Mouse (Mus musculus) stomach, embryonic 15.5 days (tissue): ENCODE measurements around the gene Wiz. TPM values are rescaled to one million over a fixed set of nuclear protein-coding genes. Genes with fewer than 3 reads are reported as not detected.
A peak's percentile ranks its signal among the peaks of the same experiment; 100 is the strongest.

Source experiments
- ATAC-seq: fragments of 200-750 bp; cut with Nextera tagmentation; 2 replicates; pipeline ENCODE4 v1.8.0; 2017; ENCODE audit warnings: low read depth, moderate number of reproducible peaks, moderate TSS enrichment; ENCODE audit not compliant: insufficient read depth, low FRiP score
- H3K27ac ChIP-seq: fragments of 300-500 bp; sonication (generic); 2 replicates; pipeline ENCODE4 v1.5.1; 2015; ENCODE audit warnings: mild to moderate bottlenecking, inconsistent platforms
- H3K27me3 ChIP-seq: fragments of 300-500 bp; sonication (generic); replicated peaks from 2 replicates; pipeline ENCODE4 v1.6.1; 2015; ENCODE audit warnings: inconsistent platforms
- H3K36me3 ChIP-seq: fragments of 300-500 bp; sonication (generic); 2 replicates; pipeline ENCODE4 v1.6.1; 2015; ENCODE audit warnings: inconsistent platforms
- H3K4me1 ChIP-seq: fragments of 300-500 bp; sonication (generic); 2 replicates; pipeline ENCODE4 v1.6.1; 2015; ENCODE audit warnings: inconsistent platforms
- H3K4me2 ChIP-seq: fragments of 300-500 bp; sonication (generic); 2 replicates; pipeline ENCODE4 v1.6.1; 2015; ENCODE audit warnings: mild to moderate bottlenecking, inconsistent platforms
- H3K4me3 ChIP-seq: fragments of 300-500 bp; sonication (generic); replicated peaks from 2 replicates; pipeline ENCODE4 v1.5.1; 2015; ENCODE audit warnings: inconsistent platforms
- H3K9ac ChIP-seq: fragments of 300-500 bp; sonication (generic); 2 replicates; pipeline ENCODE4 v1.6.1; 2015; ENCODE audit warnings: inconsistent platforms
- H3K9me3 ChIP-seq: fragments of 300-500 bp; sonication (generic); 2 replicates; pipeline ENCODE4 v1.6.1; 2016; ENCODE audit warnings: inconsistent platforms
- WGBS: fragments of 180-500 bp; shearing (Covaris S2); methylation state at CpG from one replicate; pipeline ENCODE4 v1.1.7; 2015; 5-methylcytosine and 5-hydroxymethylcytosine counted together
- polyA plus RNA-seq: library from polyadenylated mRNA; unstranded; fragments of >200 nt; fragmentation: Nextera tagmentation; extraction: Ambion mirVana; gene quantifications from 2 replicates; pipeline ENCODE4 v1.2.1, GENCODE M21; 2015

Wiz gene
- polyA plus RNA-seq, 1 experiment from 2014 or later = 26.2 TPM

DNA sequence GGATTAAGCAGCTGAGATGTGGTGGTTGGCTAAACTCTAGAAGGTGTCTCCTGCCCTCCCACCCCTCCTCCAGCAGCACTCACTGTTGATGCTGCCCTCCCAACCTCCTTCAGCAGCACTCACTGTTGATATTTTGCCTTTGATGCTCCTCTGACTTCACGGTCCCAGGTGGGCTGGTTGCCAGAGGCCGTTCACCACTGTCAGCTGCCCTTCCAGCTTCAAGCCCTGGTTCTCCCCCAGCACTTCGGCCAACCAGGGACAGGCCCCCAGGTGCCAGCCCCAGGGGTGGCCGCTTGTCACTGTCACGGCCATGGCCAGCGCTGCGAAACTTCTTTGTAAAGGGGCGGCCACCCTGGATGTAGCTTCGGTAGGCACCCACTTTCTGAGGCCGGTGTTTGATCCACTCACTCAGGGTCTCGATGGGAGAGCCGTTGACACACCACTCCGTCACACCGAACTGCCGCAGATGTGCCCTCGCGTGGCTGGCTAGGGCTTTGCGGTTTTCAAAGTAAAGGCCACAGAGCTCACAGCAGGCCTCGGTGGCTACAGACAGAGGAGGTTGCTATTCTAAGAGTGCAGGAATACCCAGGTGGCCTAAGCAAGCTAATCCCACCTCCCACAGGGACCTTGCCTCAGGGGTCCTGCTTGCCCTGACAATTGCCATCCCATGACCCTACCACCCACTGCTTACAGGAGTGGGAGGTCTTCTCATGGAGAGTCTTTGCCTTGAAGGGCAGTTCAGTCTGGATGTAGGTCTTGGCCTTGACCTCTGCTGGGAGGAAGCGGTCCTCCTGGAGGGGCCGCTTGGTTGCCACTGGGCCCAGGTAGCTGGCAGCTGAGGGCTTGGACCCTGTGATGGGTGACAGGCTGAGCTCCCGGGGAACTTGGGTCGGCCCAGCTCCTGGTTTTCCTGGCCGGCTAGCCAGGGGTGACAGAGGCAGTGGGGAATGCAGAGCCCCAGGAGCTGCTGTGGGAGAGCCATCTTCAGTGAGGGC, 32.2 kb downstream of the Wiz start:
- Histone ChIP-seq H3K9me3 (no peaks in the 10 kb centered on the region), H3K4me3 (no peak overlapping the region), H3K4me1 (peaks cover 5% of the 10 kb centered on the region; the same call in 1 of the 2 replicates), H3K4me2 (no peak overlapping the region), H3K9ac (no peak overlapping the region), H3K27ac (no peak overlapping the region), H3K36me3 (peaks cover 63% of the 10 kb centered on the region), H3K27me3 (no peaks in the 10 kb centered on the region)
- ATAC-seq = no peak
- WGBS = 87% methylated on average over 24 of the region's 24 CpGs

GRCm38 (mm10) chr17:32356281-32356680, 33.0 kb downstream of the Wiz start:
- Histone ChIP-seq H3K9me3 (no peaks in the 10 kb centered on the region), H3K27ac (no peak overlapping the region), H3K27me3 (no peaks in the 10 kb centered on the region), H3K9ac (no peak overlapping the region), H3K4me2 (no peak overlapping the region), H3K4me1 (no peaks in the 10 kb centered on the region), H3K4me3 (no peak overlapping the region), H3K36me3 (peaks cover 57% of the 10 kb centered on the region)
- no peak for ATAC-seq
- WGBS = 87% methylated on average over 9 of the region's 9 CpGs

DNA sequence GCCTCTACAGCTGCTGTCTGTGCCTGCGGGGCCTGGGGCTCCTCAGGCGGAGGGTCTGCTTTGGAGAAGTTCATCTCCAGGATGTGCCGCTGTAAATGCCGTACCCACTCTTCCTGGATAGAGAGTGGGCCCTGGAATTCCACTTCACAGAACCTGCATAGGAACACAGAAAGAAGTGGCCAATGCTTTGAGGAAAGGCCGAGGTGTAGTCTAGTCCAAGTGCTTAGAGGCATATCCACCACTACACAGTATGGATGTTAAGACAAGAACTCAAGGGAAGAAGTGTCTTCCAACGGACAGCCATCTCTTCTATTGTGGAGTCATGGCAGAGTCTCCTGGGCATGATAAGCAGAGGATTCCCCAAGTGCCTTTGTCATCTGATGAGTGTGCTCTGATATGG, 34.2 kb downstream of the Wiz start:
- ATAC-seq = no peak
- no peaks in the 10 kb centered on the region for H3K27me3 ChIP-seq
- 0 out of 2 replicates have a peak, but pooled peaks cover 4% of the 10 kb centered on the region for H3K4me1 ChIP-seq
- no peak overlapping the region for H3K4me3 ChIP-seq
- WGBS = 94% methylated on average over 6 of the region's 6 CpGs
- H3K27ac ChIP-seq = no peak overlapping the region
- H3K9me3 ChIP-seq = no peaks in the 10 kb centered on the region
- peaks cover 54% of the 10 kb centered on the region for H3K36me3 ChIP-seq
- H3K4me2 ChIP-seq = no peak overlapping the region
- no peak overlapping the region for H3K9ac ChIP-seq

DNA sequence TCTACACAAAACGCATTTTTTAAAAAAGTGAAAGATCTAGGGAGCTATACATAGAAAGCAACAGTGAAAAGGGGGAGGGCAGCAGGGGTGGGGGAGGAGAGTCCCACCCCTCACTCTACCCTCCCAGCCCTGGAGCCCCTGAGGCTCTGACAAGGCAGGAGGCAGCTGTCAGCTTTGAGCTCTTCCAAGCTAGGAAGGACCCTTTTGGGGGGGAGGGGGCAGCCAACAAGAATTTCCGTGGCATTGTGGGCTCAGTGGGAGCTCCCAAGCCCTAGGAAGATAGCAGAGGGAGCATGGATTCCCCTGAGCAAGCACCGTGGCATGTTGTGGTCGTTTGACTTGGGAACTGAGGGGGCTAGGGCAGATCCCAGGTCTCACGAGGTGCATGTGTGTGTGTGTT, 35.0 kb downstream of the Wiz start:
- H3K27me3 ChIP-seq = no peaks in the 10 kb centered on the region
- ATAC-seq = no peak
- H3K27ac ChIP-seq = no peak overlapping the region
- H3K9ac ChIP-seq = no peak overlapping the region
- H3K4me1 ChIP-seq = peaks cover 7% of the 10 kb centered on the region
- 71% methylated on average over 5 of the region's 5 CpGs for WGBS
- H3K4me3 ChIP-seq = no peak overlapping the region
- no peaks in the 10 kb centered on the region for H3K9me3 ChIP-seq
- H3K4me2 ChIP-seq = no peak overlapping the region
- peaks cover 47% of the 10 kb centered on the region for H3K36me3 ChIP-seq

DNA sequence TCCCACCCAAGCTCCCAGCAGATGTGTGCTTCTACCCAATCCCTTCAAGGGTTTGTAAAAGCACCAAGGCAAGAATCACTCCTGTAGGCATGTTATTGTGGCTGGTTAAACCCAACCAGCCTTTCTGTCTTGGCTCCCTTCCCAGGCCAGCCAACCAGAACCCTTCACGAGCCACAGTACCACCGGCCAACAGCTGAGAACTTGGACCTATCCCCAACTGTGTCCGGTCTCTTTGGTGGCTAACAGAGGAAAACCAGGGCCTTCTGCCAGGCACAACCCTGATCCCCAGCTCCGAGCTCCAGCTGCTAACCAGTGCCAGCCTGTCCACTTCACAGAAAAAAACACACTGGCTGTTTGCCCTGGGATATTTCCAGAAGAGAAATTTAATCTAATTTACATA, 35.5 kb downstream of the Wiz start:
- H3K9me3 ChIP-seq = no peaks in the 10 kb centered on the region
- ATAC-seq = no peak
- H3K27ac ChIP-seq = no peak overlapping the region
- no peaks in the 10 kb centered on the region for H3K27me3 ChIP-seq
- no peak overlapping the region for H3K4me2 ChIP-seq
- no peak overlapping the region for H3K4me3 ChIP-seq
- no peak overlapping the region for H3K9ac ChIP-seq
- H3K36me3 ChIP-seq = peaks cover 42% of the 10 kb centered on the region
- peaks cover 12% of the 10 kb centered on the region for H3K4me1 ChIP-seq
- WGBS = 73% methylated on average over 4 of the region's 4 CpGs

- no peaks in the 10 kb centered on the region for H3K27me3 ChIP-seq
- ATAC-seq = no peak
These were observed 37.5 kb downstream of the Wiz start for GRCm38 (mm10) chr17:32351726-32352125.

DNA sequence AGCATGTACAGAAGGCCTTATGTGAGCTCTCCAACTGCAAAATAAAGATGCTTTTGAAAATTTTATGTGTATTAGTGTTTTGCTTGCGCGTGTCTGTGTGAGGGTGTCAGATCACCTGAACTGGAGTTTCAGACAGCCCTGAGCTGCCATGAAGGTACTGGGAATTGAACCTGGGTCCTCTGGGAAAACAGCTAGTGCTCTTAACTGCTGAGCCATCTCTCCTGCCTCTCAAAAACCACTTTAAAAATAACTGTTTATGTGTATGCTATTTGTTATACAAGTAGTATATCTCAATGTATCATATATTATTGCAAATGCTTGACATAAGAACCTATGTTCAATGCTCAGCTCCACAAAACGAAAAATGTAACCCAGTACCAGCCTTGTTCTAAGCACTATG, 38.0 kb downstream of the Wiz start:
- no peaks in the 10 kb centered on the region for H3K27me3 ChIP-seq
- H3K27ac ChIP-seq = no peak overlapping the region
- H3K4me3 ChIP-seq = peak overlapping the region; percentile 94; the same call in 1 of the 2 replicates
- ATAC-seq = no peak
- no peak overlapping the region for H3K9ac ChIP-seq
- H3K36me3 ChIP-seq = peaks cover 18% of the 10 kb centered on the region
- peaks cover 14% of the 10 kb centered on the region for H3K4me1 ChIP-seq
- 62% methylated on average over 3 of the region's 3 CpGs for WGBS
- no peaks in the 10 kb centered on the region for H3K9me3 ChIP-seq
- H3K4me2 ChIP-seq = peak overlapping the region; percentile 82

More at GRCm38 (mm10) chr17:32351726-32352125, 37.5 kb downstream of the Wiz start:
- peaks cover 14% of the 10 kb centered on the region for H3K4me1 ChIP-seq
- H3K36me3 ChIP-seq = peaks cover 22% of the 10 kb centered on the region
- H3K4me2 ChIP-seq = no peak overlapping the region
- H3K9ac ChIP-seq = no peak overlapping the region
- H3K4me3 ChIP-seq = no peak overlapping the region
- no peaks in the 10 kb centered on the region for H3K9me3 ChIP-seq
- H3K27ac ChIP-seq = no peak overlapping the region

DNA sequence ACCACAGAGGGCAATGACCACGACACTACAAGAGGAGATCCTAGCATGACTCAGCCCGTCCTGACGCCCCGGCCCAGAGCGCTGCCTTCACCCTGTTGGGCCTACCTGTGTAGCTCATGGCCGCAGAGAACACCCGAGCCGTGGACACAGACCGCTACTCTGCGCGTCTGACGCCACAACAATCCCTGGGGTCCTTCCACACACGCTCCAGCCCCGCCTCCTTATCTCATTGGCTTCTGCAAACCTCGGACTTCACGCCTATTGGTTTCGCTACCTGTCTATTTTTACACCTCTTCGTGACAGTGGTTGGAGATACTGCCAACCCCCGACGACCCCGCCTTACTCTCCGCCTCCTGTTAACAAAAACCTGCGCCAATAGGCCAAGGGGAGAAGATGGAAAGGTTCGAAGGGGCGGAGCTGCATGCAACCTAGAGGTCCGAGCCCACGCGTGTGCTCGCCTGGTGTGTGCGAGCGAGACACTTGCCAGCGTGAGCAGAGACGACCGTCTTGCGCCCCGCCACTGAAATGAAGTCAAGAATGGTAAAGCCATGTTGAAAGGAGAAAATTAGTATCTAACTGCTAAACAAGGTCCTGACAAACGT, 38.8 kb downstream of the Wiz start, which contains the start of gene Akap8l:
TSS of gene Akap8l (minus strand) at position 226 of the 602 bp plus-strand sequence.
- ATAC-seq = peak; percentile 96
- peak within 1 kb of the TSS; percentile 60 for H3K9ac ChIP-seq
- peaks cover 13% of the 10 kb centered on the region for H3K36me3 ChIP-seq
- WGBS = under 1% methylated on average over 37 of the region's 37 CpGs
- H3K27me3 ChIP-seq = no peaks in the 10 kb centered on the region
- peak within 1 kb of the TSS; percentile 94 for H3K4me3 ChIP-seq
- H3K27ac ChIP-seq = peak within 1 kb of the TSS; percentile 81
- H3K4me1 ChIP-seq = peaks cover 14% of the 10 kb centered on the region
- no peaks in the 10 kb centered on the region for H3K9me3 ChIP-seq
- H3K4me2 ChIP-seq = peak within 1 kb of the TSS; percentile 89

- ATAC-seq = no peak; the same call in none of the 2 replicates
- H3K27ac ChIP-seq = peak overlapping the region; percentile 81
- H3K27me3 ChIP-seq = no peaks in the 10 kb centered on the region
- H3K9ac ChIP-seq = peak overlapping the region; percentile 60
- H3K36me3 ChIP-seq = peaks cover 9% of the 10 kb centered on the region
- H3K9me3 ChIP-seq = no peaks in the 10 kb centered on the region
- H3K4me3 ChIP-seq = peak overlapping the region; percentile 94
- H3K4me1 ChIP-seq = peaks cover 14% of the 10 kb centered on the region
- peak overlapping the region; percentile 89 for H3K4me2 ChIP-seq
- under 1% methylated on average over 24 of the region's 24 CpGs for WGBS
These were observed 39.3 kb downstream of the Wiz start for GRCm38 (mm10) chr17:32349851-32350381.

DNA sequence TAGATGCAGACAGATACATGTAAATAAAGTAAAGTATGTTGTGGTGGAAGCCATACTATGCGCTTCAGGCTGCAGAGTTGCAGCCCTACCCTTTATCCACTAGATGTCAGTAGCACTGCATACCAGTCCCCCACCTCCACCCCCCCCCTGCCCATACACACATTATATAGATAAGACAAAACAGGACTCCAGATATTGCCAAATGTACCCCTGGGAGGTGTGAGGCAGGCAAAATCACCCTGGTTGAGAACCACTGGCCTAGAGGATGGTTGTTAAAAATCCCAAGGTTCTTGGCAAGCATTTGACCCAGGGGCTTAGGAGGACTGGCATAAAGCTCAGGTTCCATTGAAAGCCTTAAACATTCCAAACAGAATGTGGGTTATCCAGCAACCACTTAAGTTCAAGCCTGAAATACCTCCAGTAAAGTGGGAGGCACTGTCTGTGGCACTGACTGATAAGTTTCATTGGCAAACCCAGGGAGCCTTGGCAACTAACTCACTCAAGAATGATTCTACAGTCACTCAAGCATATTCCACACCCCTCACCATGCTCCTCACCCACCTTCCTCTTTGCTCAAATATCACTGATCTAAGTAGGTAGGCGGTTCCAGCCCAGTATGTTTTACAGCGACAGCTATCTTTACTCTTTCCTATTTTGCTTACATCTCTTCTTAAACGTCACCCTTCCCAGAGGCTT, 40.1 kb downstream of the Wiz start:
- Histone ChIP-seq H3K27ac (peak overlapping the region; percentile 81; the same call in 1 of the 2 replicates), H3K4me2 (peak overlapping the region; percentile 89), H3K9ac (peak overlapping the region; percentile 60; the same call in 1 of the 2 replicates), H3K4me3 (peak overlapping the region; percentile 94), H3K27me3 (no peaks in the 10 kb centered on the region), H3K9me3 (no peaks in the 10 kb centered on the region), H3K36me3 (peaks cover 7% of the 10 kb centered on the region), H3K4me1 (peaks cover 14% of the 10 kb centered on the region)
- ATAC-seq = no peak
- 5% methylated on average over 4 of the region's 4 CpGs for WGBS

GRCm38 (mm10) chr17:32348406-32348805, 40.8 kb downstream of the Wiz start:
- H3K4me3 ChIP-seq = no peak overlapping the region
- no peak overlapping the region for H3K27ac ChIP-seq
- H3K27me3 ChIP-seq = no peaks in the 10 kb centered on the region
- ATAC-seq = no peak
- no peaks in the 10 kb centered on the region for H3K9me3 ChIP-seq
- WGBS = 84% methylated on average over 2 of the region's 2 CpGs
- peak overlapping the region; percentile 89; the same call in 1 of the 2 replicates for H3K4me2 ChIP-seq
- peaks cover 5% of the 10 kb centered on the region; the same call in 1 of the 2 replicates for H3K36me3 ChIP-seq
- H3K9ac ChIP-seq = no peak overlapping the region
- H3K4me1 ChIP-seq = peaks cover 14% of the 10 kb centered on the region
